Comparison of ENCODE assay signal across 11 mouse cellular contexts in genomic region chr6:72374820-72375563, GRCm38 (mm10). TPM values are rescaled to one million over a fixed set of nuclear protein-coding genes. Genes with fewer than 3 reads are reported as not detected.
DNase-seq lines count a peak whose midpoint lies in the region; ATAC-seq and TF ChIP-seq lines count a peak whose summit lies in the region.
"Had no signal": no experiment of that assay in that cellular context is flagged by ENCODE, and none has a peak within 500 bp of the region (broad histone marks: within the 10 kb centered on the region; RNA-seq: fewer than 3 reads in every experiment).

No protein-coding gene starts in this region.

- no peak overlapping the region for H3K4me3 ChIP-seq in spleen, adult 2 months (ENCODE audit: extremely low read depth, insufficient read depth, insufficient read length)
- H3K4me3 ChIP-seq in midbrain, embryonic 14.5 days (replicated peaks; ENCODE audit: low read depth, low read length), result no peak overlapping the region
- H3K4me3 ChIP-seq: forebrain, embryonic 13.5 days had no signal

- peaks cover 8% of the 10 kb centered on the region for H3K4me1 ChIP-seq in spleen, adult 2 months (ENCODE audit: control insufficient read depth, insufficient read depth, insufficient read length)
- no peaks in the 10 kb centered on the region for H3K4me1 ChIP-seq in midbrain, embryonic 14.5 days (ENCODE audit: control insufficient read depth, insufficient read depth, low read length)

- peak; percentile 47 for ATAC-seq in inflammation-experienced regulatory T-cells, adult 6 months
- ATAC-seq in megakaryocyte progenitor cell, adult 5-6 weeks (replicated peaks; ENCODE audit: poor library complexity), result peak; percentile 67
- ATAC-seq in midbrain, embryonic 14.5 days (ENCODE audit: low FRiP score, low TSS enrichment), result no peak
- ATAC-seq: forebrain, embryonic 13.5 days had no signal

- no peak for TF ChIP-seq POLR2A in spleen, adult 2 months (IDR thresholded peaks at IDR 0.05; ENCODE audit: low read depth, low read length)

- H3K4me2 ChIP-seq in midbrain, embryonic 14.5 days (ENCODE audit: low read length), result no peak overlapping the region
- H3K4me2 ChIP-seq: forebrain, embryonic 13.5 days had no signal

- 21% methylated on average over 15 of the region's 15 CpGs for WGBS in spleen, adult 2 months
- 86% methylated on average over 15 of the region's 15 CpGs for WGBS in midbrain, embryonic 14.5 days

- no peaks in the 10 kb centered on the region for H3K36me3 ChIP-seq in spleen, adult 2 months (ENCODE audit: control insufficient read depth, insufficient read depth, low read length)
- no peaks in the 10 kb centered on the region for H3K36me3 ChIP-seq in midbrain, embryonic 14.5 days (ENCODE audit: control insufficient read depth, insufficient read depth, low read length)

- H3K27me3 ChIP-seq in spleen, adult 2 months (ENCODE audit: control insufficient read depth, insufficient read depth, low read length), result no peaks in the 10 kb centered on the region
- H3K27me3 ChIP-seq in midbrain, embryonic 14.5 days (ENCODE audit: control insufficient read depth, insufficient read depth, low read length), result peaks cover 8% of the 10 kb centered on the region; the same call in 1 of the 2 replicates

- peak; percentile 33 to 49 for DNase-seq in spleen, adult 2 months (ENCODE audit: low read depth in 1 of 2, low spot score in 2 of 2)
- DNase-seq in spleen, postnatal 14 days (ENCODE audit: low spot score in 2 of 2), result no peak
- peak; percentile 36 for DNase-seq in R1 (ENCODE audit: low read depth, low spot score)
- DNase-seq in adrenal gland, postnatal 25 days, result no peak
- no peak for DNase-seq in cerebellum, postnatal 10 days
- DNase-seq in midbrain, embryonic 14.5 days, result no peak
- DNase-seq: kidney, adult 9 months; right cerebral cortex, postnatal 4 days had no signal

- H3K9me3 ChIP-seq in midbrain, embryonic 14.5 days (ENCODE audit: control insufficient read depth, low read length), result no peaks in the 10 kb centered on the region
- H3K9me3 ChIP-seq: forebrain, embryonic 13.5 days had no signal

- TF ChIP-seq CTCF in spleen, adult 2 months (IDR thresholded peaks at IDR 0.05; ENCODE audit: extremely low read depth, insufficient read depth, insufficient read length, insufficient replicate concordance), result no peak

- H3K9ac ChIP-seq in midbrain, embryonic 14.5 days (replicated peaks; ENCODE audit: low read length), result no peak overlapping the region
- H3K9ac ChIP-seq: forebrain, embryonic 13.5 days had no signal

- 0 out of 2 replicates have a peak overlapping the region, but pooled peaks have one; percentile 58 for H3K27ac ChIP-seq in spleen, adult 2 months (ENCODE audit: insufficient read depth, low read length)
- no peak overlapping the region for H3K27ac ChIP-seq in midbrain, embryonic 14.5 days (replicated peaks; ENCODE audit: low read depth, low read length)
- H3K27ac ChIP-seq: forebrain, embryonic 13.5 days had no signal

RNA-seq across cellular contexts. Expression of gene Vamp5, which starts 5.3 kb away (rescaled TPM):
- polyA plus RNA-seq in spleen, adult 2 months (2012; rRNA removed), result 51.3 and 55.6 TPM in 2 replicates
- 10 to 100 TPM; 67.7 to 70.9 (median 69.7) TPM for polyA plus RNA-seq in inflammation-experienced regulatory T-cells, adult 6 months (2017; shearing (Covaris generic))
- total RNA-seq in megakaryocyte progenitor cell, adult 5-6 weeks (2015), result 39.1 and 70.3 TPM in 2 replicates
- total RNA-seq in megakaryocyte progenitor cell, adult 5-6 weeks (2017), result 13.0 and 34.9 TPM in 2 replicates
- total RNA-seq in adrenal gland, postnatal 25 days (2021), result 35.2 and 51.8 TPM in 2 replicates
- polyA plus RNA-seq in midbrain, embryonic 14.5 days (2014; fragmentation: Nextera tagmentation; extraction: Ambion mirVana), result 3.2 and 15.2 TPM in 2 replicates

RNA-seq across cellular contexts. Expression of gene Rnf181, which starts 8.2 kb away (rescaled TPM):
- polyA plus RNA-seq in spleen, adult 2 months (2012; rRNA removed), result 62.4 and 65.8 TPM in 2 replicates
- 100 to 1,000 TPM; 107 to 150 (median 144) TPM for polyA plus RNA-seq in inflammation-experienced regulatory T-cells, adult 6 months (2017; shearing (Covaris generic))
- total RNA-seq in megakaryocyte progenitor cell, adult 5-6 weeks (2015), result 65.5 and 87.8 TPM in 2 replicates
- 51.4 and 53.7 TPM in 2 replicates for total RNA-seq in megakaryocyte progenitor cell, adult 5-6 weeks (2017)
- total RNA-seq in adrenal gland, postnatal 25 days (2021), result 368 and 473 TPM in 2 replicates
- 116 and 122 TPM in 2 replicates for polyA plus RNA-seq in midbrain, embryonic 14.5 days (2014; fragmentation: Nextera tagmentation; extraction: Ambion mirVana)

RNA-seq across cellular contexts. Expression of gene Vamp8, which starts 15.5 kb away (rescaled TPM):
- polyA plus RNA-seq in spleen, adult 2 months (2012; rRNA removed), result 100 and 107 TPM in 2 replicates
- polyA plus RNA-seq in inflammation-experienced regulatory T-cells, adult 6 months (2017; shearing (Covaris generic)), result 100 to 1,000 TPM; 338 to 440 (median 338) TPM
- 240 and 247 TPM in 2 replicates for total RNA-seq in megakaryocyte progenitor cell, adult 5-6 weeks (2015)
- 267 and 283 TPM in 2 replicates for total RNA-seq in megakaryocyte progenitor cell, adult 5-6 weeks (2017)
- total RNA-seq in adrenal gland, postnatal 25 days (2021), result 117 and 154 TPM in 2 replicates
- polyA plus RNA-seq in midbrain, embryonic 14.5 days (2014; fragmentation: Nextera tagmentation; extraction: Ambion mirVana), result 7.2 and 16.9 TPM in 2 replicates

RNA-seq across cellular contexts. Expression of gene Tmem150a, which starts 19.7 kb away (rescaled TPM):
- polyA plus RNA-seq in spleen, adult 2 months (2012; rRNA removed), result 21.7 and 24.6 TPM in 2 replicates
- 1 to 10 TPM in 1 of 3 experiments, under 1 TPM in 2; 0.57 to 1.1 (median 0.67) TPM for polyA plus RNA-seq in inflammation-experienced regulatory T-cells, adult 6 months (2017; shearing (Covaris generic))
- 1.1 and 1.2 TPM in 2 replicates for total RNA-seq in megakaryocyte progenitor cell, adult 5-6 weeks (2015)
- total RNA-seq in megakaryocyte progenitor cell, adult 5-6 weeks (2017), result 0.33 TPM in 1 of 2 replicates, not detected in the other
- 20.7 and 23.2 TPM in 2 replicates for total RNA-seq in adrenal gland, postnatal 25 days (2021)
- 9.8 and 17.1 TPM in 2 replicates for polyA plus RNA-seq in midbrain, embryonic 14.5 days (2014; fragmentation: Nextera tagmentation; extraction: Ambion mirVana)

RNA-seq across cellular contexts. Expression of gene 0610030E20Rik, which starts 27.9 kb away (rescaled TPM):
- polyA plus RNA-seq in spleen, adult 2 months (2012; rRNA removed), result 19.9 and 23.1 TPM in 2 replicates
- 10 to 100 TPM; 18.2 to 25.5 (median 19.7) TPM for polyA plus RNA-seq in inflammation-experienced regulatory T-cells, adult 6 months (2017; shearing (Covaris generic))
- total RNA-seq in megakaryocyte progenitor cell, adult 5-6 weeks (2015), result 30.3 and 31.9 TPM in 2 replicates
- 23.0 and 24.7 TPM in 2 replicates for total RNA-seq in megakaryocyte progenitor cell, adult 5-6 weeks (2017)
- total RNA-seq in adrenal gland, postnatal 25 days (2021), result 35.5 and 38.8 TPM in 2 replicates
- 14.6 and 16.0 TPM in 2 replicates for polyA plus RNA-seq in midbrain, embryonic 14.5 days (2014; fragmentation: Nextera tagmentation; extraction: Ambion mirVana)

Comparison
In these comparisons a context has a peak if more than half of its experiments do, and no peak if none do; other contexts are left out.
1. DNase-seq: peak in spleen, adult 2 months (2 of 2) and R1 (single experiment); none in spleen, postnatal 14 days (0 of 2), adrenal gland, postnatal 25 days (single experiment), cerebellum, postnatal 10 days (0 of 2) and midbrain, embryonic 14.5 days (single experiment).